Mouse (Mus musculus): ENCODE measurements around the gene Vps13a.
"Not testable (repeated sequence)": the region's sequence is repeated elsewhere in the genome, so short reads cannot be mapped to it uniquely, and the experiment has no call there.

- not testable (repeated sequence) for TF ChIP-seq POLR2A (IDR thresholded peaks at IDR 0.05; ENCODE audit: insufficient read depth, low read length); CTCF (IDR thresholded peaks at IDR 0.05; ENCODE audit: low read depth, low read length)
Measured at GRCm38 (mm10) chr19:16757439-16757838, 23.3 kb downstream of the Vps13a start.

All from ES-Bruce4 (cell line).